8 mouse cellular contexts compared by ENCODE assay signal in genomic region chr9:44721877-44722186, GRCm38 (mm10). TPM values are rescaled to one million over a fixed set of nuclear protein-coding genes. Genes with fewer than 3 reads are reported as not detected.
DNase-seq lines count a peak whose midpoint lies in the region; ATAC-seq lines count a peak whose summit lies in the region.

No protein-coding gene starts in this region.

- 0 out of 2 replicates have a peak overlapping the region, but pooled peaks have one; percentile 70 for H3K9ac ChIP-seq in lung, embryonic 15.5 days
- peak overlapping the region; percentile 81; the same call in 1 of the 2 replicates for H3K9ac ChIP-seq in limb, embryonic 13.5 days
- no peak overlapping the region for H3K9ac ChIP-seq in stomach, embryonic 14.5 days (replicated peaks; ENCODE audit: low read depth, low read length)

- peaks cover 73% of the 10 kb centered on the region for H3K4me1 ChIP-seq in lung, embryonic 15.5 days
- H3K4me1 ChIP-seq in heart, embryonic 10.5 days: peaks cover 88% of the 10 kb centered on the region
- peaks cover 39% of the 10 kb centered on the region for H3K4me1 ChIP-seq in limb, embryonic 13.5 days
- peaks cover 30% of the 10 kb centered on the region for H3K4me1 ChIP-seq in stomach, embryonic 14.5 days (ENCODE audit: control insufficient read depth, insufficient read depth, low read length)

- H3K9me3 ChIP-seq in lung, embryonic 15.5 days: no peaks in the 10 kb centered on the region
- no peaks in the 10 kb centered on the region for H3K9me3 ChIP-seq in heart, embryonic 10.5 days
- no peaks in the 10 kb centered on the region for H3K9me3 ChIP-seq in limb, embryonic 13.5 days
- H3K9me3 ChIP-seq in stomach, embryonic 14.5 days (ENCODE audit: control insufficient read depth, low read depth, low read length): no peaks in the 10 kb centered on the region

- no peak for DNase-seq in lung, postnatal 4 days
- DNase-seq in heart, embryonic 10.5 days (ENCODE audit: low spot score): no peak
- no peak for DNase-seq in frontal cortex, postnatal 10 days (ENCODE audit: low spot score in 2 of 2)
- no peak for DNase-seq in right cerebral cortex, adult 18-20 months
- no peak for DNase-seq in thymus, postnatal 0 days (ENCODE audit: low spot score)

- peaks cover 6% of the 10 kb centered on the region; the same call in 1 of the 2 replicates for H3K36me3 ChIP-seq in lung, embryonic 15.5 days
- peaks cover 28% of the 10 kb centered on the region for H3K36me3 ChIP-seq in heart, embryonic 10.5 days
- H3K36me3 ChIP-seq in limb, embryonic 13.5 days: peaks cover 53% of the 10 kb centered on the region
- no peaks in the 10 kb centered on the region for H3K36me3 ChIP-seq in stomach, embryonic 14.5 days (ENCODE audit: control insufficient read depth, insufficient read depth, low read length)

- H3K4me3 ChIP-seq in lung, embryonic 15.5 days: peak overlapping the region; percentile 62
- peak overlapping the region; percentile 69 for H3K4me3 ChIP-seq in heart, embryonic 10.5 days
- peak overlapping the region; percentile 69 for H3K4me3 ChIP-seq in limb, embryonic 13.5 days
- H3K4me3 ChIP-seq in stomach, embryonic 14.5 days (ENCODE audit: low read depth, low read length): no peak overlapping the region

- WGBS in lung, embryonic 15.5 days: 87% methylated on average over 3 of the region's 3 CpGs
- 44% methylated on average over 3 of the region's 3 CpGs for WGBS in heart, embryonic 10.5 days
- 86% methylated on average over 3 of the region's 3 CpGs for WGBS in limb, embryonic 13.5 days
- 76% methylated on average over 3 of the region's 3 CpGs for WGBS in stomach, embryonic 14.5 days

- H3K27ac ChIP-seq in lung, embryonic 15.5 days: peak overlapping the region; percentile 54; the same call in 1 of the 2 replicates
- H3K27ac ChIP-seq in heart, embryonic 10.5 days: peak overlapping the region; percentile 89
- peak overlapping the region; percentile 78; the same call in 1 of the 2 replicates for H3K27ac ChIP-seq in limb, embryonic 13.5 days
- no peak overlapping the region for H3K27ac ChIP-seq in stomach, embryonic 14.5 days (ENCODE audit: low read length)

- peak overlapping the region; percentile 94; the same call in 1 of the 2 replicates for H3K4me2 ChIP-seq in lung, embryonic 15.5 days
- H3K4me2 ChIP-seq in limb, embryonic 13.5 days (replicated peaks): peak overlapping the region; percentile 87
- peak overlapping the region; percentile 88 for H3K4me2 ChIP-seq in stomach, embryonic 14.5 days (replicated peaks; ENCODE audit: low read depth, low read length)

- no peak for ATAC-seq in lung, embryonic 15.5 days (ENCODE audit: borderline replicate concordance, extremely low read depth, low FRiP score, low TSS enrichment)
- no peak for ATAC-seq in limb, embryonic 13.5 days (ENCODE audit: low FRiP score, low read depth)
- no peak for ATAC-seq in stomach, embryonic 14.5 days (ENCODE audit: insufficient number of reproducible peaks, insufficient read depth, low FRiP score, low read depth)

- H3K27me3 ChIP-seq in lung, embryonic 15.5 days: no peaks in the 10 kb centered on the region
- H3K27me3 ChIP-seq in heart, embryonic 10.5 days (ENCODE audit: insufficient read depth, poor library complexity, severe bottlenecking): no peaks in the 10 kb centered on the region
- no peaks in the 10 kb centered on the region for H3K27me3 ChIP-seq in limb, embryonic 13.5 days
- no peaks in the 10 kb centered on the region for H3K27me3 ChIP-seq in stomach, embryonic 14.5 days (ENCODE audit: control insufficient read depth, insufficient read depth, low read length)

RNA-seq across cellular contexts. Expression of gene Phldb1, which starts 13.2 kb away (rescaled TPM):
- polyA plus RNA-seq in lung, embryonic 15.5 days (2015; fragmentation: Nextera tagmentation; extraction: Ambion mirVana): 26.6 and 33.2 TPM in 2 replicates
- polyA plus RNA-seq in heart, embryonic 10.5 days (2016; fragmentation: Nextera tagmentation; extraction: Ambion mirVana): 29.1 and 34.7 TPM in 2 replicates
- 45.3 and 46.1 TPM in 2 replicates for polyA plus RNA-seq in limb, embryonic 13.5 days (2015; fragmentation: Nextera tagmentation; extraction: Ambion mirVana)
- 26.7 and 26.8 TPM in 2 replicates for polyA plus RNA-seq in stomach, embryonic 14.5 days (2014; fragmentation: Nextera tagmentation; extraction: Ambion mirVana)
- polyA plus RNA-seq in thymus, postnatal 0 days (2015; fragmentation: Nextera tagmentation; extraction: Ambion mirVana): 3.0 and 3.3 TPM in 2 replicates

RNA-seq across cellular contexts. Expression of gene Arcn1, which starts 45.8 kb away (rescaled TPM):
- polyA plus RNA-seq in lung, embryonic 15.5 days (2015; fragmentation: Nextera tagmentation; extraction: Ambion mirVana): 193 and 199 TPM in 2 replicates
- polyA plus RNA-seq in heart, embryonic 10.5 days (2016; fragmentation: Nextera tagmentation; extraction: Ambion mirVana): 159 and 167 TPM in 2 replicates
- 207 and 225 TPM in 2 replicates for polyA plus RNA-seq in limb, embryonic 13.5 days (2015; fragmentation: Nextera tagmentation; extraction: Ambion mirVana)
- 202 and 209 TPM in 2 replicates for polyA plus RNA-seq in stomach, embryonic 14.5 days (2014; fragmentation: Nextera tagmentation; extraction: Ambion mirVana)
- polyA plus RNA-seq in thymus, postnatal 0 days (2015; fragmentation: Nextera tagmentation; extraction: Ambion mirVana): 111 and 116 TPM in 2 replicates

RNA-seq across cellular contexts. Expression of gene Ift46, which starts 45.9 kb away (rescaled TPM):
- 93.2 and 99.1 TPM in 2 replicates for polyA plus RNA-seq in lung, embryonic 15.5 days (2015; fragmentation: Nextera tagmentation; extraction: Ambion mirVana)
- 77.2 and 84.8 TPM in 2 replicates for polyA plus RNA-seq in heart, embryonic 10.5 days (2016; fragmentation: Nextera tagmentation; extraction: Ambion mirVana)
- polyA plus RNA-seq in limb, embryonic 13.5 days (2015; fragmentation: Nextera tagmentation; extraction: Ambion mirVana): 146 and 152 TPM in 2 replicates
- 105 and 119 TPM in 2 replicates for polyA plus RNA-seq in stomach, embryonic 14.5 days (2014; fragmentation: Nextera tagmentation; extraction: Ambion mirVana)
- 68.0 and 74.0 TPM in 2 replicates for polyA plus RNA-seq in thymus, postnatal 0 days (2015; fragmentation: Nextera tagmentation; extraction: Ambion mirVana)

RNA-seq across cellular contexts. Expression of gene Treh, which starts 48.8 kb away (rescaled TPM):
- not detected in 2 replicates for polyA plus RNA-seq in lung, embryonic 15.5 days (2015; fragmentation: Nextera tagmentation; extraction: Ambion mirVana)
- not detected in 2 replicates for polyA plus RNA-seq in heart, embryonic 10.5 days (2016; fragmentation: Nextera tagmentation; extraction: Ambion mirVana)
- polyA plus RNA-seq in limb, embryonic 13.5 days (2015; fragmentation: Nextera tagmentation; extraction: Ambion mirVana): not detected in 2 replicates
- polyA plus RNA-seq in stomach, embryonic 14.5 days (2014; fragmentation: Nextera tagmentation; extraction: Ambion mirVana): not detected in 2 replicates
- 0.07 TPM in 1 of 2 replicates, not detected in the other for polyA plus RNA-seq in thymus, postnatal 0 days (2015; fragmentation: Nextera tagmentation; extraction: Ambion mirVana)
